Mouse (Mus musculus): ENCODE data around the gene Pnrc2.
A peak's percentile ranks its signal among the peaks of the same experiment; 100 is the strongest.

The Pnrc2 gene

DNA sequence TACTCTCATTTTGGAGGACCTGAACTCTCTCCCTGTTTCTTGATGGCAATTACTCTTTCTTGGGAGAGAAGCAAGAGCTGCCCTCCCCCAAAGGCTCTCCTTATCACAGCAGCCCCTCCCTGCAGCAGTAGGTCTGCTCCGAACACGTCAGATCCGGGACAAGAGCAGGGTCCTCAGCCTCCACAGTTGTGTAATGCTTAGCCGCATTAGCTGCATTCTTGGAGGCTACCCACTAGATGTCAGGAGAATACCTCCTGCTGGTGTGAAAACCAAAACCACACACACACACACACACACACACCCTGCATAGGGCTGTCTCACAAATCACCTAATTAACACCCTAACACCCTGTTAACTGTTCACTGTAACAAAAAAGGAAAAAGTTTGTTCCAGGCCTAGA is 19.2 kb upstream of the Pnrc2 start:
- DNase-seq (ENCODE audit: low read depth in 1 of 2, low spot score in 2 of 2): no peak

DNA sequence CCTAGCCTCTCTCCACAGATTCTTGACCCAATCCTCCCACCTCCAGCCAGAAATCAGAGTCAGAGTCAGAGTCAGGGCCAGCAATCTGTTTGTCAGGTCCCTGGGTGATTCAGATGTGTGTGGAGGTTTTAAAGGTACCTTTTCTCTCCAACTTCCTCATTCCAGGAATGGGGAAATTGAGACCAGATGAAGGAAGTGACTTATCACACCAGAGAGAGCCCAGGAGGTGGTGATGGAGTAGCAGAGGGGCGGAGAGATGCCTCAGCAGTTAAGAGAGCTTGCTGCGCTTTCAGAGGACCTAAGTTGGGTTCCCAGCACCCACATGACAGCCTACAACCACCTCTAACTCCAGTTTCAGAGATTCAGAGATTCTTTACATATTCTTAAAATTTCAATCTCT is 17.9 kb upstream of the Pnrc2 start:
- no peak for DNase-seq (ENCODE audit: low read depth in 1 of 2, low spot score in 2 of 2)

DNA sequence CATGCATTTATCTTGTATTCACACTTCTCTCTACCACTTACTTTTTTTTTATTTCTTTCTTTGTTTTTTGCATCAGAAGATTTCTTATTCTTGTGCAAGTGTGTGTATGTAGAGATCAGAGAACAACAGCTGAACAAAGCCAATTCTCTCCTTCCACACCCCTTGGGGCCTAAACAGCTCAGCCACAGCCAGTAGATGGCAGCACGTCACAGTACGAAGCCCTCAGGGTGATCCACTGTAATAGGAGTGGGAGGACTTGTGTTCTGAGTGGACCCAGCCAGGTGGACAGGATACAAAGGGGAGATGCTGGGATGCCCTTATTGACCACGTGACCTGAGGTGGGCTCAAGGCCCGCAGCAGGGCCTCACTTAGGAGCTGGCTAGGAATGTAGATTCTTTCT is 16.2 kb upstream of the Pnrc2 start:
- DNase-seq (ENCODE audit: low read depth in 1 of 2, low spot score in 2 of 2): peak in 1 of 2 experiments; percentile 66

- DNase-seq (ENCODE audit: low read depth in 1 of 2, low spot score in 2 of 2): no peak
Measured at GRCm38 (mm10) chr4:135889146-135889883, 15.7 kb upstream of the Pnrc2 start.

- DNase-seq (ENCODE audit: low read depth in 1 of 2, low spot score in 2 of 2): no peak
Measured at GRCm38 (mm10) chr4:135888448-135889057, 14.9 kb upstream of the Pnrc2 start.

- DNase-seq (ENCODE audit: low read depth in 1 of 2, low spot score in 2 of 2): no peak
Measured at GRCm38 (mm10) chr4:135886184-135886583, 12.5 kb upstream of the Pnrc2 start.

- no peak for DNase-seq (ENCODE audit: low read depth in 1 of 2, low spot score in 2 of 2)
Measured at GRCm38 (mm10) chr4:135885676-135886075, 12.0 kb upstream of the Pnrc2 start.

- no peak for DNase-seq (ENCODE audit: low read depth in 1 of 2, low spot score in 2 of 2)
Measured at GRCm38 (mm10) chr4:135884531-135884930, 10.9 kb upstream of the Pnrc2 start.

GRCm38 (mm10) chr4:135883881-135884516 is 10.3 kb upstream of the Pnrc2 start:
- DNase-seq (ENCODE audit: low read depth in 1 of 2, low spot score in 2 of 2): no peak

DNA sequence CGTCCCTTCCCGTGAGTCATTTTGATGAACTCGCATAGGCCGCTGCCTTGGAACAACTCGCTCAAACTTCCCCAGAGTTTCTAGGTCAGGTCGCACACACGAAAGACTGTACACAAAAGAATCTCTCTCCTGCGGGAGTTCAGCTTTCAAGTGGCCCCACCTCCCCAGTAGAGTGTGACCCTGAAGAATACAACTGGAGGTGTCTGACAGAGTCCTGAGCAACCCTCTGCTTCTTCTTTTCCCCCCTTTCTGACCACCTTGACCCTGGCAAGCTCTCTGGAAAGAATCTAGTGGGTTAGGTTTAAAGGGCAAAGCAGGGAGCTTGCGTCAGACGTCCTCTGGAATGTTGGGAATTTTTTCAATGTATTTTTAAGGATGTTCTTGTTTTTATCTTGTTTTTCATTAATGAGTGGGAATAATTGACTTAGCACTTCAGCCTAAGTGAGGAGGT is 9.8 kb upstream of the Pnrc2 start:
- DNase-seq (ENCODE audit: low read depth in 1 of 2, low spot score in 2 of 2): no peak

- DNase-seq (ENCODE audit: low read depth in 1 of 2, low spot score in 2 of 2): no peak
Measured at GRCm38 (mm10) chr4:135882023-135882422, 8.4 kb upstream of the Pnrc2 start.

DNA sequence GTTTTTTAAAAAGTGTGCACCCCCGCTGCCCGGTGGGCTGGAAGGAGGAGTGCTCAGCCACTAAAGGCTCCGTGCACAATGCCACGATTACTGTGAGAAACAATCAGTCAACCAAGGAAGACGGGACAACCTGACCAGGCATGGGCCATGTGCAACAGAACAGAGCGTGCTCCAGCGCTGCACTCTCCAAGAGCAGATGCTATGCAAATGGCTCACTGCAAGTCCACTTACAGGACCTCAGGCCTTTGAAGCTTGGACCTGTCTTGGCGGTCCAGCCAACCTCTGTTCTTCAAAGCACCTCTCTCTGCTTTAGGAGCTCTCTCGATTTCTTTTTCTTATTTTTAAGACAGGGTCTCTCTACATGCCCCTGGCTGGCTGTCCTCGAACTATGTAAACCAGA is 6.9 kb upstream of the Pnrc2 start:
- no peak for DNase-seq (ENCODE audit: low read depth in 1 of 2, low spot score in 2 of 2)

- no peak for DNase-seq (ENCODE audit: low read depth in 1 of 2, low spot score in 2 of 2)
Measured at GRCm38 (mm10) chr4:135880018-135880417, 6.4 kb upstream of the Pnrc2 start.

DNA sequence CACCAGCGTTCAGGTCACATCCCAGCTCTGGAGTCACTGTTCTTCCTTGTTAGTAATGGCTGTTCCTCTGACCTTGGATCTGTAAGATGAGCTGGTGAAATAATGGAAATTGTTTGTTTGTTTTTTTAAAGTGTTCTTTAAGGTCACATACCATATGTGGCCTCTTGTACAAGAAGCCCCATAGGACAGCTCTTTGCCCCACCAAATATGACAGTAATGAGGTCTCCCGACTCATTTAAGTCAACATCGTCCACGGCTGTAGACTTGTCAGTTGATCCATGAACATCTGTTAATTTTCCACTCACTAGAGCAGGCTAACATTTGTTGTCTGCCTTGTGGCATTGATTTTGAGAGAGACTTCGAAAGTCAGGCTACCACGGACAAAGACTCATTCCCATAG is 5.4 kb upstream of the Pnrc2 start:
- DNase-seq (ENCODE audit: low read depth in 1 of 2, low spot score in 2 of 2): no peak

- DNase-seq (ENCODE audit: low read depth in 1 of 2, low spot score in 2 of 2): no peak
Measured at GRCm38 (mm10) chr4:135877742-135878141, 4.1 kb upstream of the Pnrc2 start.

DNA sequence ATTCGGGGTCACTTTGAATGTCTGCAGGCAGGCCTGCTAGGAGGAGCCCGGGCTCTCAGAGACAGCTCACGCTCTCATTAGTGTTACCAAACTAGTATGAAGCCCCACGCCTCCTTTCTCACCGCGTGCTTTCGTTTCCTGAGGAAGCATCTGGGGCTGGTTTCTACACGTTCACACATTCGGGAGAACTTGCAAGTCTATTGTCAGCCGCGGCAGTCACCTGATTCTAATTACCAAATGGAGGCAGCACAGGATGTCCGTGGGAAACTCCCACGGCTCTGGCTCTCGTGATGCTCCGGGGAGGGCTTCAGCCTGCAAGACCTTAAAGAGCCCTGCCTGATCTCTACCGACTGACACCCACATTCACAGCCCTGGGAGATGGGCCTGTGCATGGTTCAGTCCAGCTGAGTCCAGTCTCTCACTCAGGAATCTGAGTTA is 3.0 kb upstream of the Pnrc2 start:
- peak; percentile 89 to 94 for DNase-seq (ENCODE audit: low read depth in 1 of 2, low spot score in 2 of 2)

GRCm38 (mm10) chr4:135875991-135876582 is 2.4 kb upstream of the Pnrc2 start:
- peak in 1 of 2 experiments; percentile 80 for DNase-seq (ENCODE audit: low read depth in 1 of 2, low spot score in 2 of 2)

DNA sequence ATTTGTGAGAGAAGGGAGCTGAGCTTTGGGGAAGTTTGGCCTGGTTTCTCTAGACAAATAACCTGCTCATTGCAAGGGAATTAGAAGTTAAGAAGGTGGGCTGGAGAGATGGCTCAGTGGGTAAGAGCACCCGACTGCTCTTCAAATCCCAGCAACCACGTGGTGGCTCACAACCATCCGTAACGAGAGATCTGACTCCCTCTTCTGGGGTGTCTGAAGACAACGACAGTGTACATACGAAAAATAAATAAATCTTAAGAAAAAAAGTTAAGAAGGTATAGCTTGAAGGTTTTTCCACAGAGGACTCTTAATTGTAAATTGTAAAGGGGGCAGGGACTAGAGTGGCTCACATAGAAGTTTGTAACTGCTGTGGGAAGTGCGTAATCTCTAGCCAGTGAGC is 1.9 kb upstream of the Pnrc2 start:
- no peak for DNase-seq (ENCODE audit: low read depth in 1 of 2, low spot score in 2 of 2)

DNA sequence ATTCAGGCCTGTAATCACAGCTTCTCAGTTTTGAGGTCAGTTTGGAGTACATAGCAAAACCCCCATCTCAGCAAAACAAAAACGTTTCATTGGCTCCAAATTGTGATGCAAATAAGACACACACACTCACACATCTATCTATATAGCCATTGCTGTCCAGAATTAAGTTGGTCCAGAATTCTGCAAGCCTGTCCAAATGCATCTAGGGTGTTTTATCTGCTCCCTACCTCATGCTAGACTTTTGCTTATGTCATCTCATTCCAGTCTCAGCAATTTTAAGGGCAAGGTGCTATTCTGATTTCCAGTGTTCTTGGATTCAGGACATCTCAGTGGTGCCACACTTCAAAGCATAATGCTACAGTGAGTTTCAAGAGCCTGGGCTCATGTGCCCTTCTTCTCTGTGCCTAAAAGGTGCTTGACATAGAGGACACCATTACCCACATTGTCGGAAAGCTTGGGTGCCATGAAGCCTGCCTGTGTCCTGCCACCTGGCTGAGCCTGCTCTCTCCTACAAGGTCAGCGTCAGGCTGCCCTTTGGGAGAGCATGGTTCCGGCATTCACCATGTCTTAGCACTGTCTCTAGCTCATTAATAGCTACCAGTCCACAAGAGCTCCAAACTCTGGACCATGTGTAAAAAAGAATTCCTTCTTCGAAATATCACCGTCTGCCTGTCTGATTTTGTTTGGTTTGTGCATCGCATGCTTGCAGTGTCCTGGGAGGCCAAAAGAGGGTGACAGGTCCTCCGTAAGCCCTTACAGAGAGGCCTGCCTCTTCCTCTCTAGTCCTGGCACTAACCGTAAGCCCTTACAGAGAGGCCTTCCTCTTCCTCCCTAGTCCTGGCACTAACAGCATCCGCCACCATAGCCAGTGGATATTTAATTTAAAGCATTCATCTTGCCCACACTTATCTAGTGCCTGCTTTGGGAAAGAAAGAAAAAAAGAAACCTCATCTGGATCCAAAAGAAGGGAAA is 1.2 kb upstream of the Pnrc2 start:
- no peak for DNase-seq (ENCODE audit: low read depth in 1 of 2, low spot score in 2 of 2)

DNA sequence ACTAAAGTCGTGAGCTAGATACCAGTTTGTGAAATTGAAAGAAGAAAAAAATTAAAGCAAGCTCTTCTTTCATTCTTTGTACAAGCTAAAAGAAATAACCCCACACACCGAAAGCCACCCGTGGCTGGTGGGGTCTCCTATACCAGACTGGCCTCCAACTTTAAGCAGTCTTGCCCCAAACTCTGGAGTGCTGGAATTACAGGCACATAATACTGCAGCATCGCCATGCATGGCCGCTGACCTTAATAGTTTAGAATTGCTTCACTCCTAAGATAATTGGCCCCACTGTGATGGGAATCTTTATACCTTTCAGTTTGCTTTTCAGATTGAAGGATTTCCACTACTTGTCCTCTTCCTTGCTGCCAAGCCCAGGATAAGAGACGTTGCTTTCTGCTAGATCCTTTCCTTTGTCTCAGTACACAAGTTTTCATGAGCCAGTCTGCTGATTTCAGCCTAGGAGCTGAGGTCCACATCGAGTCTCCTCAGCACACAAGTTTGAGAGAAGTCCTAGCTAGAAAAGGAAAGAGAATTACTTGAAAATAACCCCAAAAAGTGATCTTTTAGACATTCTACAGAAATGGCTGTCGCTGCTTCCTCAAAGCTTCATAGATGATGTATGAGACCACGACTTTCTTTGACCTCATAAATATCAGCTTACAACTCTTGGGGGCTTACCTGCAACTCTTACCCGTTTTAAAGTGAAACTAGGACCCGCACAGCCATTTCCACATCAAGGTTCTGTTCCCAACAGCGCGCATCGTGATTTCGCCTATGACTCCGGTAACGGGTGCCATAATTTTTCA is 860 bp downstream of the Pnrc2 start:
- no peak for DNase-seq (ENCODE audit: low read depth in 1 of 2, low spot score in 2 of 2)
